Mouse (Mus musculus) urinary bladder, adult 2 months (tissue): Measurements from ENCODE around the gene Slc12a6. TPM values are rescaled to one million over a fixed set of nuclear protein-coding genes. Genes with fewer than 3 reads are reported as not detected.

ENCODE experiments used
- DNase-seq: peaks from one replicate; pipeline ENCODE4 v3.0.0; 2022; ENCODE audit warnings: low spot score
- polyA plus RNA-seq: library from polyadenylated mRNA; depleted of rRNA; stranded (reverse); fragments of >200 nt; gene quantifications from 2 replicates; pipeline ENCODE4 v1.2.3, GENCODE M21; 2012

The Slc12a6 gene
- polyA plus RNA-seq, 1 experiment, result 84.2 TPM

GRCm38 (mm10) chr2:112328069-112328777, 62.6 kb downstream of the Slc12a6 start:
- no peak for DNase-seq

- no peak for DNase-seq
Observed at GRCm38 (mm10) chr2:112332051-112332898, 66.7 kb downstream of the Slc12a6 start.

GRCm38 (mm10) chr2:112337211-112337610, 71.6 kb downstream of the Slc12a6 start:
- no peak for DNase-seq

GRCm38 (mm10) chr2:112339736-112340135, 74.1 kb downstream of the Slc12a6 start:
- DNase-seq, result no peak

- DNase-seq, result no peak
Observed at GRCm38 (mm10) chr2:112341117-112341516, 75.5 kb downstream of the Slc12a6 start.

GRCm38 (mm10) chr2:112348246-112348645, 82.6 kb downstream of the Slc12a6 start:
- DNase-seq, result no peak

- DNase-seq, result no peak
Observed at GRCm38 (mm10) chr2:112353685-112354455, 88.2 kb downstream of the Slc12a6 start.

- no peak for DNase-seq
Observed at GRCm38 (mm10) chr2:112359611-112360010, 94.0 kb downstream of the Slc12a6 start.

- no peak for DNase-seq
Observed at GRCm38 (mm10) chr2:112360012-112360780, 94.6 kb downstream of the Slc12a6 start.

GRCm38 (mm10) chr2:112360781-112361169, 95.2 kb downstream of the Slc12a6 start:
- DNase-seq, result no peak

GRCm38 (mm10) chr2:112367222-112367621, 101.6 kb downstream of the Slc12a6 start:
- no peak for DNase-seq

GRCm38 (mm10) chr2:112367726-112368673, 102.4 kb downstream of the Slc12a6 start, which contains the start of gene Emc4:
TSS of gene Emc4 (minus strand) at chr2:112368027.
- peak; percentile 78 for DNase-seq

GRCm38 (mm10) chr2:112369941-112370340, 104.3 kb downstream of the Slc12a6 start:
- DNase-seq, result no peak

- DNase-seq, result no peak
Observed at GRCm38 (mm10) chr2:112373141-112373540, 107.5 kb downstream of the Slc12a6 start.

GRCm38 (mm10) chr2:112374610-112375009, 109.0 kb downstream of the Slc12a6 start:
- DNase-seq, result no peak

- peak; percentile 91 for DNase-seq
Observed at GRCm38 (mm10) chr2:112378973-112379898, 113.6 kb downstream of the Slc12a6 start, which contains the start of gene Katnbl1. TSS of gene Katnbl1 (plus strand) at chr2:112379211.

- no peak for DNase-seq
Observed at GRCm38 (mm10) chr2:112380131-112380530, 114.5 kb downstream of the Slc12a6 start.

GRCm38 (mm10) chr2:112381219-112381618, 115.6 kb downstream of the Slc12a6 start:
- no peak for DNase-seq

- no peak for DNase-seq
Observed at GRCm38 (mm10) chr2:112390843-112391242, 125.2 kb downstream of the Slc12a6 start.
